Mouse (Mus musculus): ENCODE measurements around the gene Tmem203. TPM values are rescaled to one million over a fixed set of nuclear protein-coding genes. Genes with fewer than 3 reads are reported as not detected.

Tmem203 gene
- polyA plus RNA-seq, 2 experiments, result 8.8 TPM

- TF ChIP-seq EP300 (IDR thresholded peaks at IDR 0.05; ENCODE audit: low read depth), result no peak
- TF ChIP-seq CTCF (IDR thresholded peaks at IDR 0.05; ENCODE audit: low read depth), result no peak
- Histone ChIP-seq H3K4me1 (replicated peaks; ENCODE audit: control insufficient read depth in 2 of 2, insufficient read depth in 2 of 2, low read length in 1 of 2) (peaks cover 4 to 12% of the 10 kb centered on the region in 2 experiments), H3K4me2 (ENCODE audit: low read depth) (peak within 1 kb of the TSS; percentile 75), H3K4me3 (ENCODE audit: insufficient read depth in 1 of 2, low read depth in 2 of 2, low read length in 2 of 2) (peak within 1 kb of the TSS; percentile 49 to 57), H3K27me3 (ENCODE audit: control insufficient read depth, insufficient read depth, low read length) (peaks cover 22% of the 10 kb centered on the region), H3K9ac (replicated peaks) (no peak within 1 kb of the TSS; the same call in 1 of the 2 replicates), H3K27ac (no peak within 1 kb of the TSS), H3K9me3 (ENCODE audit: control insufficient read depth, low read length) (no peaks in the 10 kb centered on the region), H3K36me3 (replicated peaks; ENCODE audit: control insufficient read depth, insufficient read depth, low read depth) (no peaks in the 10 kb centered on the region)
- under 1% methylated on average over 59 of the region's 59 CpGs for WGBS (ENCODE audit: insufficient replicate concordance)
- ATAC-seq (ENCODE audit: insufficient read depth), result no peak
- DNase-seq (ENCODE audit: low read depth in 3 of 3, low spot score in 3 of 3), result no peak
Measured at GRCm38 (mm10) chr2:25242101-25242506, 13.1 kb upstream of the Tmem203 start, which contains the start of the genes Rnf208 and Cysrt1. Rnf208 (plus strand) TSS chr2:25242255. Cysrt1 (minus strand) TSS chr2:25242452.

- Histone ChIP-seq H3K9me3 (ENCODE audit: control insufficient read depth, low read length) (no peaks in the 10 kb centered on the region), H3K4me2 (ENCODE audit: low read depth) (no peak overlapping the region), H3K4me3 (ENCODE audit: insufficient read depth in 1 of 2, low read depth in 2 of 2, low read length in 2 of 2) (no peak overlapping the region), H3K27me3 (ENCODE audit: control insufficient read depth, insufficient read depth, low read length) (peaks cover 22% of the 10 kb centered on the region), H3K27ac (no peak overlapping the region), H3K9ac (replicated peaks) (no peak overlapping the region), H3K4me1 (replicated peaks; ENCODE audit: control insufficient read depth in 2 of 2, insufficient read depth in 2 of 2, low read length in 1 of 2) (peaks cover 4 to 12% of the 10 kb centered on the region in 2 experiments), H3K36me3 (replicated peaks; ENCODE audit: control insufficient read depth, insufficient read depth, low read depth) (no peaks in the 10 kb centered on the region)
- no peak for ATAC-seq (ENCODE audit: insufficient read depth)
- no peak for TF ChIP-seq CTCF (IDR thresholded peaks at IDR 0.05; ENCODE audit: low read depth)
- TF ChIP-seq EP300 (IDR thresholded peaks at IDR 0.05; ENCODE audit: low read depth), result no peak
- 67% methylated on average over 8 of the region's 8 CpGs for WGBS (ENCODE audit: insufficient replicate concordance)
- no peak for DNase-seq (ENCODE audit: low read depth in 3 of 3, low spot score in 3 of 3)
Measured at GRCm38 (mm10) chr2:25243342-25243741, 11.9 kb upstream of the Tmem203 start.

- DNase-seq (ENCODE audit: low read depth in 3 of 3, low spot score in 3 of 3), result no peak
- H3K4me3 ChIP-seq (ENCODE audit: insufficient read depth in 1 of 2, low read depth in 2 of 2, low read length in 2 of 2), result no peak overlapping the region
- H3K4me1 ChIP-seq (replicated peaks; ENCODE audit: control insufficient read depth in 2 of 2, insufficient read depth in 2 of 2, low read length in 1 of 2), result peaks cover 4 to 12% of the 10 kb centered on the region in 2 experiments
- H3K36me3 ChIP-seq (replicated peaks; ENCODE audit: control insufficient read depth, insufficient read depth, low read depth), result no peaks in the 10 kb centered on the region; the same call in 1 of the 2 replicates
- no peak overlapping the region for H3K27ac ChIP-seq
- H3K4me2 ChIP-seq (ENCODE audit: low read depth), result no peak overlapping the region
- H3K9me3 ChIP-seq (ENCODE audit: control insufficient read depth, low read length), result no peaks in the 10 kb centered on the region
- no peak overlapping the region for H3K9ac ChIP-seq (replicated peaks)
- TF ChIP-seq CTCF (IDR thresholded peaks at IDR 0.05; ENCODE audit: low read depth), result no peak
- no peak for TF ChIP-seq EP300 (IDR thresholded peaks at IDR 0.05; ENCODE audit: low read depth)
- H3K27me3 ChIP-seq (ENCODE audit: control insufficient read depth, insufficient read depth, low read length), result peaks cover 22% of the 10 kb centered on the region
- WGBS (ENCODE audit: insufficient replicate concordance), result 79% methylated on average over 4 of the region's 4 CpGs
- no peak for ATAC-seq (ENCODE audit: insufficient read depth)
Measured at GRCm38 (mm10) chr2:25244144-25244543, 11.1 kb upstream of the Tmem203 start.

- Histone ChIP-seq H3K4me2 (ENCODE audit: low read depth) (no peak within 1 kb of the TSS), H3K36me3 (replicated peaks; ENCODE audit: control insufficient read depth, insufficient read depth, low read depth) (peaks cover 4% of the 10 kb centered on the region; the same call in 1 of the 2 replicates), H3K27ac (no peak within 1 kb of the TSS), H3K9ac (replicated peaks) (no peak within 1 kb of the TSS), H3K4me3 (ENCODE audit: insufficient read depth in 1 of 2, low read depth in 2 of 2, low read length in 2 of 2) (no peak within 1 kb of the TSS), H3K4me1 (replicated peaks; ENCODE audit: control insufficient read depth in 2 of 2, insufficient read depth in 2 of 2, low read length in 1 of 2) (peaks cover 3% of the 10 kb centered on the region in 2 experiments; a peak in 3 of 4 replicates), H3K27me3 (ENCODE audit: control insufficient read depth, insufficient read depth, low read length) (peaks cover 17% of the 10 kb centered on the region), H3K9me3 (ENCODE audit: control insufficient read depth, low read length) (no peaks in the 10 kb centered on the region)
- no peak for TF ChIP-seq CTCF (IDR thresholded peaks at IDR 0.05; ENCODE audit: low read depth)
- TF ChIP-seq EP300 (IDR thresholded peaks at IDR 0.05; ENCODE audit: low read depth), result no peak
- WGBS (ENCODE audit: insufficient replicate concordance), result 83% methylated on average over 10 of the region's 10 CpGs
- ATAC-seq (ENCODE audit: insufficient read depth), result no peak
- no peak for DNase-seq (ENCODE audit: low read depth in 3 of 3, low spot score in 3 of 3)
Measured at GRCm38 (mm10) chr2:25246183-25247072, 8.8 kb upstream of the Tmem203 start, which contains the start of gene AL732309.1. AL732309.1 (minus strand) TSS chr2:25246863.

GRCm38 (mm10) chr2:25252331-25252730 is 2.9 kb upstream of the Tmem203 start:
- Histone ChIP-seq H3K27ac (no peak overlapping the region), H3K36me3 (replicated peaks; ENCODE audit: control insufficient read depth, insufficient read depth, low read depth) (peaks cover 4% of the 10 kb centered on the region; the same call in 1 of the 2 replicates), H3K4me3 (ENCODE audit: insufficient read depth in 1 of 2, low read depth in 2 of 2, low read length in 2 of 2) (no peak overlapping the region), H3K9me3 (ENCODE audit: control insufficient read depth, low read length) (no peaks in the 10 kb centered on the region), H3K27me3 (ENCODE audit: control insufficient read depth, insufficient read depth, low read length) (no peaks in the 10 kb centered on the region), H3K4me2 (ENCODE audit: low read depth) (no peak overlapping the region), H3K9ac (replicated peaks) (no peak overlapping the region), H3K4me1 (replicated peaks; ENCODE audit: control insufficient read depth in 2 of 2, insufficient read depth in 2 of 2, low read length in 1 of 2) (peaks cover 6 to 10% of the 10 kb centered on the region in 2 experiments)
- DNase-seq (ENCODE audit: low read depth in 3 of 3, low spot score in 3 of 3) (no peak), ATAC-seq (ENCODE audit: insufficient read depth) (no peak)
- WGBS (ENCODE audit: insufficient replicate concordance), result 64% methylated on average over 1 of the region's 1 CpGs
- TF ChIP-seq EP300 (IDR thresholded peaks at IDR 0.05; ENCODE audit: low read depth) (no peak), CTCF (IDR thresholded peaks at IDR 0.05; ENCODE audit: low read depth) (peak; percentile 71)

Data from liver, embryonic 14.5 days (tissue).